Mouse (Mus musculus) Patski (cell line): ENCODE data around the gene Elf1. TPM values are rescaled to one million over a fixed set of nuclear protein-coding genes. Genes with fewer than 3 reads are reported as not detected.

Source experiments
- ATAC-seq: fragments of 100-300 bp; one replicate; pipeline ENCODE4 v1.8.0; 2021
- CTCF ChIA-PET: fragments of 350-600 bp; sonication (Branson Sonifier 250); formaldehyde crosslinking; loops from one replicate; lab custom pipeline; 2022; ENCODE audit warnings: inconsistent platforms; lab: Charles Lee
- POLR2A ChIA-PET: fragments of 350-600 bp; sonication (Branson Sonifier 250); formaldehyde crosslinking; loops from one replicate; lab custom pipeline; 2022; ENCODE audit warnings: antibody characterized with exemption, inconsistent platforms; lab: Charles Lee
- DNase-seq: peaks from one replicate; pipeline ENCODE4 v3.0.0-alpha.2; 2011; ENCODE audit warnings: low read depth, low spot score
- H3K27me3 ChIP-seq: fragments of 371-371 bp; one replicate; pipeline ENCODE4 v1.5.1; 2021
- CTCF ChIP-seq: fragments of 100-300 bp; IDR thresholded peaks from one replicate; pipeline ENCODE4 v1.5.1; 2021
- in situ Hi-C: fragments of 300-500 bp; cut with MboI; formaldehyde crosslinking; loops from 3 replicates; pipeline ENCODE4 v1.11.1; 2018; ENCODE audit warnings: low pct_unique_long_range_greater_than_20kb, mixed read lengths
- polyA plus RNA-seq: library from polyadenylated mRNA; unstranded; gene quantifications from one replicate; pipeline ENCODE4 v1.2.3, GENCODE M21; 2021

Gene Elf1
- polyA plus RNA-seq, 1 experiment from 2014 or later = 53.6 TPM

DNA sequence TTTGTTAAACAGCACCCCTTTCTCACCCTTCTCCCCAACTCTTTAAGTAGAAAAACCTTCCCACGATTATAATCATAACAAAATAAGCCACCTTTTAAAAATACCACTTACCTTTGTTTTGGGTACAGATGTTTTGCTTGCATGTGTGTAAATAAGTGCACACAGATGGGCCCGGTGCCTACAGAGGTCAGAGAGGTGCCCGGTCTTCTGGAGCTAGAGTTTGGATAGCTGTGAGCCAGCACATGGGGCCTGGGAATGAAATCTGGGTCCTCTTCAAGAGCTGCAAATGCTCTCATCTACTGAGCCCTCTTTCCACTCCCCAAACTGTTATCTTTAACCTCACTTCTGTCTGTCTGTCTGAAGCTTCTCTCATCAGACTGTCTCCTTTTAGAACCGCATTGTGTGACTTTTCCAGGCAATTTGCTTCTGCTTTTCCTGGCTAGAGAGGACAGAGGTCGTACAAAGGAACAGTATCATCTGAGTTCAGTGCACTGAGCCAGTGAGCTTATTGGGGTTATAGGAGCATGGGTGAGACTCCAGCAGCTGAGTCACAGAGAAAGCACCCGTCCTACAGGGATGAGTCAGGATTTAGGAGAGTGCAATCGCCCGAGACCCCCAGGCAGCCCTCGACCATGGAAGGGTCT lies 27.8 kb downstream of the Elf1 start:
- DNase-seq = no peak
- no peaks in the 10 kb centered on the region for H3K27me3 ChIP-seq
- CTCF ChIA-PET = interaction anchor here (0.9 to 1.8 kb wide), 3 partner anchors 14 to 56 kb away, joined by 3 to 4 read pairs (median 3); no protein-coding TSS in a partner anchor
- no peak for TF ChIP-seq CTCF
- POLR2A ChIA-PET = no interaction called here
- in situ Hi-C loops = no loop called here
- ATAC-seq = no peak

GRCm38 (mm10) chr14:79511521-79511920 lies 30.5 kb downstream of the Elf1 start:
- H3K27me3 ChIP-seq = no peaks in the 10 kb centered on the region
- POLR2A ChIA-PET = no interaction called here
- CTCF ChIA-PET = interaction anchor here (1.3 kb wide), 1 partner anchor 45 kb away, joined by 4 read pairs; no protein-coding TSS in a partner anchor
- in situ Hi-C loops = no loop called here
- TF ChIP-seq CTCF = no peak
- DNase-seq (no peak), ATAC-seq (no peak)

DNA sequence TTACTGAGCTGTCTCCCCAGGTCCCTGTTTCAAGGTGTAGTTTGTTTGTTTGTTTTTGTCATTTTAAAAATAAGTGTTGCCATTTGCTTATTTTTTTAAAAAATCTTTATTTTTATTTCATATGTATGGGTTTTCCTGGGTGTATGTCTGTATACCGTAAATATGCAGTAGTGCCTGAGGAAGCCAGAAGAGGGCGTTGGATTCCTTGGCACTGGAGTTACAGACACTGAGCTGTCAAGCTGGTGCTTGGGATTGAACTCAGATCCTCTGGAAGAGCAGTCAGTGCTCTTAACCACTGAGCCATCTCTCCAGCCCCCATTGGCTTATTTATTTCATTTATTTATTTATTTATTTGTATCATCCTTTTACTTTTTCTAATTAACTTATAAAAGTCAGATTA lies 33.0 kb downstream of the Elf1 start:
- POLR2A ChIA-PET = no interaction called here

GRCm38 (mm10) chr14:79515100-79515499 lies 34.1 kb downstream of the Elf1 start:
- ATAC-seq (no peak), DNase-seq (no peak)
- POLR2A ChIA-PET = interaction anchor here (0.5 kb wide), 1 partner anchor 35 kb away, joined by 7 read pairs; no protein-coding TSS in a partner anchor
- in situ Hi-C loops = no loop called here
- no peaks in the 10 kb centered on the region for H3K27me3 ChIP-seq
- CTCF ChIA-PET = interaction anchor here (1.4 kb wide), 1 partner anchor 44 kb away, joined by 3 read pairs; no protein-coding TSS in a partner anchor
- TF ChIP-seq CTCF = no peak

More for the DNA sequence above, 33.0 kb downstream of the Elf1 start:
- CTCF ChIA-PET = interaction anchor here (1.0 to 1.4 kb wide), 3 partner anchors 43 to 55 kb away, joined by 3 read pairs; no protein-coding TSS in a partner anchor
- H3K27me3 ChIP-seq = no peaks in the 10 kb centered on the region
- peak; percentile 36 for TF ChIP-seq CTCF
- DNase-seq (no peak), ATAC-seq (no peak)
- in situ Hi-C loops = no loop called here

- no peaks in the 10 kb centered on the region for H3K27me3 ChIP-seq
- in situ Hi-C loops = no loop called here
- DNase-seq (no peak), ATAC-seq (no peak)
- ChIA-PET POLR2A (interaction anchor here (0.5 to 0.6 kb wide), 2 partner anchors 35 to 41 kb away, joined by 3 to 7 read pairs; no protein-coding TSS in a partner anchor), CTCF (interaction anchor here (1.4 kb wide), 1 partner anchor 44 kb away, joined by 3 read pairs; no protein-coding TSS in a partner anchor)
- no peak for TF ChIP-seq CTCF
These were observed 34.7 kb downstream of the Elf1 start for GRCm38 (mm10) chr14:79515511-79516242.

GRCm38 (mm10) chr14:79516243-79516610 lies 35.2 kb downstream of the Elf1 start:
- TF ChIP-seq CTCF = no peak
- ChIA-PET POLR2A (interaction anchor here (0.6 to 0.7 kb wide), 2 partner anchors 30 to 41 kb away, joined by 3 to 4 read pairs; no protein-coding TSS in a partner anchor), CTCF (interaction anchor here (0.7 to 1.4 kb wide), 2 partner anchors 14 to 29 kb away, joined by 4 read pairs; no protein-coding TSS in a partner anchor)
- no peaks in the 10 kb centered on the region for H3K27me3 ChIP-seq
- DNase-seq (no peak), ATAC-seq (no peak)
- in situ Hi-C loops = no loop called here

- CTCF ChIA-PET = interaction anchor here (0.7 to 2.1 kb wide), 3 partner anchors 13 to 30 kb away, joined by 4 to 5 read pairs (median 4); no protein-coding TSS in a partner anchor
- no peak for ATAC-seq
- in situ Hi-C loops = no loop called here
- no peaks in the 10 kb centered on the region for H3K27me3 ChIP-seq
- no peak for DNase-seq
- POLR2A ChIA-PET = interaction anchor here (0.7 kb wide), 1 partner anchor 30 kb away, joined by 4 read pairs; no protein-coding TSS in a partner anchor
- TF ChIP-seq CTCF = no peak
These were observed 35.8 kb downstream of the Elf1 start for GRCm38 (mm10) chr14:79516751-79517150.

- POLR2A ChIA-PET = no interaction called here
- no peaks in the 10 kb centered on the region for H3K27me3 ChIP-seq
- DNase-seq (no peak), ATAC-seq (no peak)
- in situ Hi-C loops = no loop called here
- no peak for TF ChIP-seq CTCF
- CTCF ChIA-PET = interaction anchor here (1.4 to 2.1 kb wide), 3 partner anchors 11 to 30 kb away, joined by 3 to 5 read pairs (median 4); no protein-coding TSS in a partner anchor
These were observed 36.3 kb downstream of the Elf1 start for GRCm38 (mm10) chr14:79517185-79517740.

DNA sequence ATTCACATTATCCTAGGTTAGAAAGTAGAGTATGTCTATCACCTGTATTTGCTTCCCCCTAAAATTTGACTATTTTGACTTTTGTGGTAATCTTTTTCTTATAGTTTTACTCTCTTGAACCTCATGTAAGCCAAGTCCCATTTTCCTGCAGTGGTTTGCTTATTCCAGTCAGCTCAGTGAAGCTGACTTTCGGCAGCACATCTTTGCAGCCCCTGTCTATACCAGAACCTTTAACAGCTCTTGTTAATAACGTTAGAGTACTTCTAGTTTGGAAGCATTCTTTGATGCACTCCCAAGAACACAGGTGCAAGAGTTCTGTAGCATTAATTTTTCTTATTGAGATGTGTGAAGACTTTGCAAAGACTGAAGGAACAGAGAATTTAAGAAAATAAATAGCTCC lies 37.1 kb downstream of the Elf1 start:
- in situ Hi-C loops = no loop called here
- ChIA-PET CTCF (interaction anchor here (1.6 to 2.3 kb wide), 3 partner anchors 10 to 15 kb away, joined by 3 to 6 read pairs (median 5); no protein-coding TSS in a partner anchor), POLR2A (interaction anchor here (1.1 kb wide), 1 partner anchor 9 kb away, joined by 3 read pairs; no protein-coding TSS in a partner anchor)
- no peak for TF ChIP-seq CTCF
- no peaks in the 10 kb centered on the region for H3K27me3 ChIP-seq
- no peak for DNase-seq
- no peak for ATAC-seq
